Mouse (Mus musculus) c-Kit-positive CD71-positive TER-119-positive erythroid progenitor cells, embryonic 14.5 days (primary cell): ENCODE measurements at regions not wholly inside any gene's neighbourhood (a gene's known extent, or its start where the extent isn't known, plus 50 kb on each side); places are given as distances from the start of the nearest gene placed in this dataset.
"Not testable (repeated sequence)": the region's sequence is repeated elsewhere in the genome, so short reads cannot be mapped to it uniquely, and the experiment has no call there.

Experiments used
- DNase-seq: peaks from one replicate; pipeline ENCODE4 v3.0.0-alpha.2; 2013; ENCODE audit warnings: low spot score

DNA sequence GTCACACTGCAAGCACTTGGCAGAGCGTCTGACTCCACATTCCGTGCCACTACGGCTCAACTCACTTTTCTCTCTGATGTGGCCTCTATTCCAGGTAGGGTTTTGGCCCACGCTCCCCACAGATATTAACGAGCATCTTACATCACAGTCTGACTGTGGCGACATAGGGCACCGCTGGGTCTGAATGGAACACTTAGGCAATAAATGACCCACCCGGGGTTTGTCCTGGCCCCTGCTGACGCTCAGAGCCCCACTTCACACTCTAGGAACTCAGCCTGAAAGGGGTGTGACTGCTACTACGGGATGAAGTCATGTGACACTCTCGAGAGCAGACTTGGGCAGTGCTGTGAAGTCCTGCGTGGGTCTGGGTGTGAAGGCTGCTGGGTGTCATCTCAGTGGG is 475.9 kb downstream of the Zfp704 start:
- no peak for DNase-seq

- no peak for DNase-seq
Measured at GRCm38 (mm10) chr3:9132104-9132751, 477.7 kb downstream of the Zfp704 start.

GRCm38 (mm10) chr3:9131366-9131765 is 478.5 kb downstream of the Zfp704 start:
- no peak for DNase-seq

DNA sequence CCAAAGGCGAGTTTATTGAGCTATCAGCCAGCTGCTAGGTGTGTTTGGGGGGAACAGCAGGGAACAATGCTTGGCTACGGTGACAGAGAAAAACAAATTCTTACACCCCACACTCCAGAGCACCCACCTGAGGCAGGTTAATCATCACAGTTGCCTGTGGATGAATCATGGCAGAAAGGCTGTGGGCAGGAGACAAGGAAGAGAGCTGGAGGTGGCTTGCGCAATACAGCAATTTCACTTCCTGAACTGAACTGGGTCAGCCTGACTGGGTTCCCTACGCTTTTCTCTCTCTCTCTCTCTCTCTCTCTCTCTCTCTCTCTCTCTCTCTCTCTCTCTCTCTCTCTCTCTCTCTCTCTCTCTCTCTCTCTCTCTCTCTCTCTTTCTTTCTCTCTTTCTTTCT is 481.5 kb downstream of the Zfp704 start:
- no peak for DNase-seq

DNA sequence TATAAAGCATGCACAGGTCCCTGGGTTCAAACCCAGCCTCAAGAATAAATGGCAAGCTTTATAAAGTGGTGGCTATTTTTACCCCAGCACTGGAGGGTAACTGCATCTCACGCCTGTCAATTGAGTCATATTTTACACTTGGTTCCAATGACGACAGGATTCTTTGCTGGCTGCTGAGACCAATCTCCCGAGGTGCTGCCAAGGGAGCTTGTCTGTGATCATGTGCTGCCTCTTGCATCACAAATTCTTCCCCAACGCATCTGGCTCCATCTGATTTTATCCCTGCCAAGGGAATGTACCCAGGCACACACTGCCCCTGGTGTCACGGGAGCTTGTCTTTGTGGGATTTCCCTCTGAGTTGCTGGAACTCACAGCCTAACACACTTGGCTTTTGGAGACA is 486.8 kb downstream of the Zfp704 start:
- DNase-seq = no peak

DNA sequence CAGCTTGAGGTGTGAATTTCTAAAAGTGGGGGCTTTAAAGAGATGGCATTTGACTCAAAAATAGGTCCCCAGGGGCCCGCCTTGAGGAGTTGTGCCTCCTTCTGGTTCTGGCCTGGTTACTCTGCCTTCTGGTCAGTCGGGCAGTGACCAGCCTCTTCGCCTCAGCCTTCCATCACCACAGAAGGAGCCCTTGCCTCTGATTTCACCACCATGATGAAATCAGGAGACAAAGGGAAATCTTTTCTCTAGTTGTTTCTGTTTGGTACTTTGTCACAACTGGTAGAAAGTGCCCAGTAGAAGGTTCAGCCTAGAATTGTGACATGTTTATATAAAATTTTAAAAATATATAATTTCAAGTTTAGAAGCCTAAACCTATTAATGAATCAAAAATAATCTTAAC is 492.0 kb downstream of the Zfp704 start:
- no peak for DNase-seq

- DNase-seq = no peak
Measured at GRCm38 (mm10) chr3:9113410-9113809, 496.5 kb downstream of the Zfp704 start.

- no peak for DNase-seq
Measured at GRCm38 (mm10) chr3:9110741-9111140, 499.1 kb downstream of the Zfp704 start.

GRCm38 (mm10) chr3:9109991-9110390 is 499.9 kb downstream of the Zfp704 start:
- DNase-seq = no peak

GRCm38 (mm10) chr3:9109485-9109884 is 500.4 kb downstream of the Zfp704 start:
- DNase-seq = no peak

- DNase-seq = no peak
Measured at GRCm38 (mm10) chr3:9107766-9108410, 502.0 kb downstream of the Zfp704 start.

- no peak for DNase-seq
Measured at GRCm38 (mm10) chr3:9105191-9105926, 504.5 kb downstream of the Zfp704 start.

- no peak for DNase-seq
Measured at GRCm38 (mm10) chr3:9103456-9103855, 506.4 kb downstream of the Zfp704 start.

- no peak for DNase-seq
Measured at GRCm38 (mm10) chr3:9101240-9101639, 508.6 kb downstream of the Zfp704 start.

DNA sequence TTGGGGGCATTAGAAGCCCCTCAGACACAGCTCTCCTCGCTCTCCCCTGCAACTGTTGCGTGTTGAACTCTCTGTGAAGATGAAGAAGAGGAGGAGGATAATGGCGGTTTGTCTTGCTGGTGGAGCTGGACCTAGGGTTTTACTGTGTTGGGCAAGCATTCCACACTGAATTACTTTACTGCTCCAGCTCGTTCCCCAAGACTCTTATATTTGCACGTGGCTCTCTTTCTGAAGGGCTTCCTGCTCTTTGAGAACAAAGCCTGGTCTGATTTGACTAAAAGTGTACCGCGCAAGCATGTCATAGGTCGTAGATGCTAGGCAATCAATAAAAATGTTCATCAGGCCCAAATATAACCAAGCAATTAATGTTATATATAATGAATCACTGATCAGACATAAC is 509.1 kb downstream of the Zfp704 start:
- no peak for DNase-seq

- DNase-seq = no peak
Measured at GRCm38 (mm10) chr3:9098441-9098840, 511.4 kb downstream of the Zfp704 start.

- DNase-seq = no peak
Measured at GRCm38 (mm10) chr3:9084134-9084533, 525.8 kb downstream of the Zfp704 start.

DNA sequence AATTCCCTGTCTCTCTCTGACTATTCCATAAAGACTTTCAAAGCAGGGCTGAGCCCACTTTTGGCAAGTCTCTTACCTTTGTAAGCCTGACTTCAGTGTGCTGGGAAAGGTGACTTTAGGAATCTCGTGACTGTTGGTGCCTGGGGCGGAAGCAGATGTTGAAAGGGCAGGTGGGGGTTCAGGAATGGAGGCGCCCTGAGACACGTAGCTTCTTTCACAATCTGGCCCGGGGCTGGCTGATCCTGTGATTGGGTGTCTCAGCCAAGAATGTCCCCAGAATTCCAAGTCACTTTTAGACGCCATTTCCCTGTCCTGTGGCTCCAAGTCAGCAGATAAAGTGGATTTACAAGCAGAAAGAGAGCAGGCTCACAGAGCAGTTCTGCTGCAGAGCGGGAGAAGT is 527.8 kb downstream of the Zfp704 start:
- no peak for DNase-seq

- DNase-seq = no peak
Measured at GRCm38 (mm10) chr3:9078201-9078600, 531.7 kb downstream of the Zfp704 start.

GRCm38 (mm10) chr3:9076696-9077095 is 533.2 kb downstream of the Zfp704 start:
- DNase-seq = peak; percentile 3

- not testable (repeated sequence) for DNase-seq
Measured at GRCm38 (mm10) chr3:9072471-9072870, 537.4 kb downstream of the Zfp704 start.

GRCm38 (mm10) chr3:9067048-9067447 is 542.8 kb downstream of the Zfp704 start:
- DNase-seq = peak; percentile 32

DNA sequence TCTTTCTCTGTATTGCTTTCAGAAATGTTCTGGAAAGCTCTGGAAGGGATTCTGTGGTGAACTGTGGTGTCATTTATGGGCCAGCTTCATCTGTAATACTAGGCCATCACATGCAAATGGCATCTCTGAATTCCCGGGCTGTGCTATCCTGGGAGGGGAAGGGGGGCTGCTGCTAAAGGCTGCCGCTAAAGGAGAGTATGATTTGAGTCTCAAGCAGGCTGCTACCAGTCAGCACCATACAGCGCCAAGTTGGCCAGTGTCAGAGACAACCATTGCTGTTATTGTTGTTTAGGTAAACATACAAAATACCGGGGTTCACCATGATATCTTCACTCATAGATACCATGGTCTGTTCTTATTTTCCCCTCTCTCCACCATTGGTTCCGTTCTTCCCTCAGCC is 543.5 kb downstream of the Zfp704 start:
- DNase-seq = no peak
